Mouse (Mus musculus) ovary, adult 2 months (tissue): Measurements from ENCODE around the gene Rcbtb1. TPM values are rescaled to one million over a fixed set of nuclear protein-coding genes. Genes with fewer than 3 reads are reported as not detected.

Experiments
- polyA plus RNA-seq: library from polyadenylated mRNA; depleted of rRNA; stranded (reverse); fragments of >200 nt; gene quantifications from 2 replicates; pipeline ENCODE4 v1.2.3, GENCODE M21; 2012; rRNA removed

Rcbtb1 gene
- polyA plus RNA-seq, result 19.9 and 24.3 TPM in 2 replicates

GRCm38 (mm10) chr14:59200711-59201603, at the start of gene Rcbtb1:
Gene Rcbtb1 (plus strand): TSS chr14:59201209.

GRCm38 (mm10) chr14:59178649-59179048, 22.4 kb upstream of the Rcbtb1 start, which contains the start of gene Gm5142:
Gene Gm5142 (minus strand): TSS chr14:59178749.

DNA sequence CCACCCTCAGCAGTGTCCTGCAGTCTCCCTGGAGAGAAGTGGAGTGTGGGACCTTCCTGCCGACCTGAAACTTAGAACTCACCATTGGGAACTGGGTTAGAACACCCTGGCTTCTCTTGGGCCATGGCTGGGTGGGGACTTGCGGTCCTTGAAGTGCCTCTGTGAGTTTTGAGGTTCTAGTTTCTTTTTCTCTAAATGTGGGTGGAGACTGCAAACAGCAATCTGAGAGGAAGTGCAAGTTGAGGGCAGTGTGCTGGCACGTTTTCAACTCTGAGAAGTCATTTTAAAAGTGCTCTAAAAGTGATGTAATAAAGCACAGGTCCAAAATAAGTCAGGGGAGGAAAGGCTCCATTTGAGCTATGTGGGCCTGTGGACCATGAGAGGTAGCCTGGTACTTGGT, 59.0 kb downstream of the Rcbtb1 start, which contains the start of gene Gm6904:
Gene Gm6904, minus strand, starts transcription at position 161 of the 400 bp plus-strand sequence.

Other genes starting within 250 kb of the Rcbtb1 start
- not detected in 2 replicates for gene 1700129C05Rik, start 58.3 kb upstream of the Rcbtb1 start, polyA plus RNA-seq
- gene Gm5142, start 22.5 kb upstream of the Rcbtb1 start, polyA plus RNA-seq, result not detected in 2 replicates
- gene Gm6904, start 59.0 kb downstream of the Rcbtb1 start, polyA plus RNA-seq, result not detected in 2 replicates
- 0.42 and 0.59 TPM in 2 replicates for gene Phf11a, start 96.3 kb downstream of the Rcbtb1 start, polyA plus RNA-seq
- 0.40 and 0.46 TPM in 2 replicates for gene Phf11b, start 140.1 kb downstream of the Rcbtb1 start, polyA plus RNA-seq
- 5.9 and 6.9 TPM in 2 replicates for gene Phf11d, start 164.3 kb downstream of the Rcbtb1 start, polyA plus RNA-seq
- 0.09 and 0.23 TPM in 2 replicates for gene Phf11c, start 194.2 kb downstream of the Rcbtb1 start, polyA plus RNA-seq
- gene Setdb2, start 239.7 kb downstream of the Rcbtb1 start, polyA plus RNA-seq, result 4.5 and 5.9 TPM in 2 replicates
- gene Cab39l, start 239.8 kb downstream of the Rcbtb1 start, polyA plus RNA-seq, result 5.4 and 5.7 TPM in 2 replicates